Mouse (Mus musculus): Measurements from ENCODE around the gene Camk2n2.
"Not testable (repeated sequence)": the region's sequence is repeated elsewhere in the genome, so short reads cannot be mapped to it uniquely, and the experiment has no call there.

The Camk2n2 gene

DNA sequence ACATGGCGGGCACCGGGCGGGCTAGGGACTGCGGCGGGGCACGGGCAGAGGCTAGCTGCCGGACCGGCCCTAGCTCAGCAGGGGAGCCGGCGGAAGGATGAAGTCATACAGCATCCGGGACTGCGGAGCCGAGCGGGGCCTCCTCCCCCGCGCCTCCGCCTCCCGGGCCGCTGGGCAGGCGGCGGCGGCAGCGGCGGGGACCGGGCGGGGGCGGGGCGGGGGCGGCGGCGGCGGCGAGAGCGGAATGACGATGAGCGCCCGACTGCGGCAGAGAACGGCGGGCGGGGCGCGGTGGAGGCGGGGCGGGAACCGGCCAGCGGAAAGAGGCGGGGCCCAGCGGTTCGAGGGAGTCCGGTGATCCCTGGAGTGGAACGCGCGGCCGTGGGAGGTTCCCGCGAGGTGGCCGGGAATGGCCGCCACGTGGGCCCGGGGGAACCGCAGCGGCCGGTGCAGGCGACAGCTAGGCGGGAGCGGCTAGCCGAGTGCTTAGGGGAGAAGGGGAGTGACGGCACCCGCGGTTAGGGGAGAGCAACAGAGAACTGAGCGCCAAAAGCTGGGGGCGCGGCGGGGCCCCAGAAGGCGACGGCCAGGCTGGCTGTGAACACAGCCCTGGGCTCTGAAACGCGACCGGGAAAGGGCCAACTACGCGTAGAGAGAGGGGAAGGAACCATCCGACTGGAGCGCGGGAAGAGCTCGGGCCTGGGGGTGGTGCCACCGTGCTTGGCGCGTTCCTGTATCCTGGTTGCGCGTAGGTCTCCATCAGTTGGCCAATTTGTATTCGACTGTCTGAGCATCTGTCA is at the start of gene Camk2n2:
TSS of gene Camk2n2 (minus strand) at position 97 of the 800 bp plus-strand sequence.
- DNase-seq, result peak; percentile 85

DNA sequence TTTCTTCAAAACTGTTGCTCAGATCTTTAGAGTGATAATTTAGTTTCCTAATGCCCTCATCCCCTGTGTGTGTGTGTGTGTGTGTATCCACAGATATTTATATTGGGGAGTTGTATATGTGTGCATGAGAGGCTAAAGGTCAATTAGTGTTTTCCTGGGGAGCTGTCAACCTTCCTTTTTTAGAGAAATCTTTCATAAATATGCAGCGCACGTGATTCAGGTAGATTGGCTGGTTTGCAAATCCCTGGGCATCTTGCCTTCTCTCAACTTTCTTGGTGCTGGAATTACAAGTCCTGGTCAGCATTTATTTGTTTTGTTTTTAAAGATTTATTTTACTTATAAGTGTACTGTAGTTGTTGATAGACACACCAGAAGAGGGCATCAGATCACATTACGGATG is 49.2 kb upstream of the Camk2n2 start:
- DNase-seq, result no peak

DNA sequence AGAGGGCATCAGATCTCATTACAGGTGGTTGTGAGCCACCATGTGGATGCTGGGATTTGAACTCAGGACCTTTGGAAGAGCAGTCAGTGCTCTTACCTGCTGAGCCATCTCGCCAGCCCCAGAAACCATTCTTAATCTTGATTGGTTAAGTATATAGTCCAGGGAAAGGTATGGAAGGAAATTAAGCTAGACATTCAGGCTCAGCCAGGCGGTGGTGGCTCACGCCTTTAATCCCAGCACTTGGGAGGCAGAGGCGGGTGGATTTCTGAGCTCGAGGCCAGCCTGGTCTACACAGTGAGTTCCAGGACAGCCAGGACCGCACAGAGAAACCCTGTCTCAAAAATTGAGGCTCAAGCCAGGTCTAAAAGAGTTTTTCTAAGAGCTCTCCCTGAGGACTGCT is 46.9 kb upstream of the Camk2n2 start, which contains the start of gene Eif4g1:
TSS of gene Eif4g1 (plus strand) at position 301 of the 400 bp plus-strand sequence.
- DNase-seq, result not testable (repeated sequence)

DNA sequence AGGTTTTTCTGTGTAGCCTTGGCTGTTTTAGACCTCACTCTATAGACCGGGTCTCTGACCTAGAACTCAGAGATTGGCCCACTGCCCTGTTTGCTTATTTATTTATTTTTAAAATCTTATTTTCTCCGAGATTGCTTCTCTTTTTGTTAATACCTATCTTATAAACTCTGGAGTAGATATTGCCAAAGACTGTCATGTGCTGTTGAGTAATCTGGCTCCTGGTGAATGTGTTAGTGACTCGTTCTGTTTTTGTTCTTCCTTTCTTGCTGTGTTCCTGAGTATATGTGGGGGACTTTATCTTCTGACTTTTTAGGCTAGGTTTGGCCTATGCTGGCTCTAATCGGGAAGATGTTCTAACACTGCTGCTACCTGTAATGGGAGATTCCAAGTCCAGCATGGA is 36.6 kb upstream of the Camk2n2 start:
- DNase-seq, result no peak

DNA sequence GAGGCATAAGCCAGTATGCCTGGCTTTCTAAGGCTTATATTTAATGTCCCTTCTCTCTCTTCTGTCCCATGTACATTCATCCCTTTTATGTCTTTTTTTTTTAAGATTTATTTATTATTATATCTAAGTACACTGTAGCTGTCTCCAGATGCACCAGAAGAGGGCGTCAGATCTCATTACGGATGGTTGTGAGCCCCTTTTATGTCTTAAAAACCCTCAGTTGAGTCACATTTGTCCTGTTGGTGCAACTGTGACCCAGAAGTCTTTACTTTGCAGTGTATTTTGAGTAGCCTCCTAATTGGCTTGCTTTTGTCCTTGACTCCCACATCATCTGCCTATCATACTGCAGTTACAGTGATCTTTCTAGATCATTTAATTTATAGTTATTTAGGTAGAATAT is 32.2 kb upstream of the Camk2n2 start:
- DNase-seq, result no peak

DNA sequence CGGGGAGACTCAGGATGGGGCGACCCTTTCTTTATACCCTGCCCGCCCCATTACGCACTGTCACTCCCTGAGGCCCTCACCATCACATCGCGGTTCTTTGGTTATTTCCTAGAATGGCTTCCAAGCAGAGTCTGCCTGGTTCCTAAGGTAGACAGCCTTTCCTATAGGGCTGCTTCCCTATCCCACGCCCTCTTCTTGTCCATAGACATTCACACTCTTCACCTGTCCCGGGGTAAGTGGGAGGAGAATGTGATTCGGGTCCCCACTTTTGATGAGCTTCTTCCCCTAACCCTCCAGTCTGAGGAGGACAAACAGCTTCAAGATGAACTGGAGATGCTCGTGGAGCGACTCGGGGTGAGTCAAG is 30.8 kb upstream of the Camk2n2 start:
- no peak for DNase-seq

DNA sequence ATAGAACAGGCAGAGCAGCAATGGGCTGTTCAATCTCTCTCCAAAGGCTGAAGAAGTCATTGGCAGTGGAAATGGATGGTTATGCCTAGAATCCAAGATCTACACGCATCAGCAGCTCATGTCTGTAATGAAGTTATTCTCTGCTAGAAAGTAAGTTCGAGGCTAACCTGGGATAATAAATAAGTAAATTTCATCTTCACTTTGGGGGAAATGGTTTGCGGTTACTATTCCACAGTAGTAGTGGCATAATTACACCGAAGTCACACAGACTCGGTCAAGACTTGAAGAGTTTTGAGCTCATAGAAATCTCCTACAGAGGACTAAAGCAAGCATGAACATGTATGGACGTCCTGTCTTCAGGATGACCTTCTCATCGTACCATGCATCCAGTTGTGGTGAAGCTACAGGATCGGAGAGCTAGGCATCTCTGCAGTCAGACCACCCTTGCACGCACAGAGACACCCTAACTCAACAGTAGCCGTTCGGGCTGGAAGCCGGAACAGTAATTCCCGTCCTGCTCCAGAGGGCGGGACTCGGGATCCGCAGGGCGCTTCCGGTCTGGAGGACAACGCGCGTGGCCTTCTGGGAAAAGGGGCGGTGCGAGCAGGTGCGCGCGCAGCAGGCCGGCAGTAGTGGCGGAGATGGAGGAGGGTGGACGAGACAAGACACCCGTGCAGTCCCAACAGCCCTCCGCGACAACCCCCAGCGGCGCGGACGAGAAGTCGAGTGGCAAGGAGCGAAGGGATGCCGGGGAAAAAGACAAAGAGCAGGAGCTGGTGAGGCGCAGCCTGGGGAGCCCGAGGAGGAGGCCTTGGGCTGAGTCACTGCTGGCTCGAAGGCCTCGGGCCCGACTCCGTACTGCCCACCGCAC is 30.2 kb upstream of the Camk2n2 start, which contains the start of gene Psmd2:
TSS of gene Psmd2 (plus strand) at position 577 of the 871 bp plus-strand sequence.
- peak; percentile 95 for DNase-seq

DNA sequence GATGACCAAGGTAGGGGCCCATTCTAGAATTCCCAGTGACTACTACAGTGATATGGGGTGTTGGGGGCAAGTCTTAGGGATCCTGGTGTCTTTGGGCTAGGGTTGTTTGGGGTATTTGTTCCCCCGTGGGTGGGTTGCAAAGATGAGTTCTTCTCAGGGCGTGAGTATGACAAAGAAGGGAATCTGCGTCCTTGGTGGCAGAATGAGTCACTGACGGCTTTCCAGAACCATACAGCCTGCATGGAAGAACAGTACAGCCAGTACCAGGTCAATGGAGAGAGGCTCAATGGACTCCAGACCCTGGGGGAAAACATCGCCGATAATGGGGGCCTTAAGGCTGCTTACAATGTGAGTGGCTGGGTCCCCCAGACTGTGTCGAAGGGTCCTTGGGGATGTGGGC is 22.8 kb upstream of the Camk2n2 start:
- DNase-seq, result no peak

DNA sequence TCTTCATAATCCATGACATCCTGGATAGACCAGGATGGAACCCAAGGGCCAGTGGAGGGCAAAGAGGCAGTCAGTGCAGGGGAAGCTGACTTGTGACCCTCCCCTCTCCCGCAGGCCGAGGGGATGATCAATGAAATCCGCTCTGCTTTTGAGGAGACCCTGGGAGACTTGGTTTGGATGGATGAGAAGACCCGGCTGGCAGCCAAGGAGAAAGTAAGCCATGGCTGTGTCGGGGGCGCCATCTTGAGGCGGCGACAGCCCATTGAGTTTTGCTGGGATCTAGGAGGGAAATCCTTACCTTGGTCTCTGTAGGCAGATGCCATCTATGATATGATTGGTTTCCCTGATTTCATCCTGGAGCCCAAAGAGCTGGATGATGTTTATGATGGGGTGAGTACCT is 21.1 kb upstream of the Camk2n2 start:
- DNase-seq, result peak; percentile 77

DNA sequence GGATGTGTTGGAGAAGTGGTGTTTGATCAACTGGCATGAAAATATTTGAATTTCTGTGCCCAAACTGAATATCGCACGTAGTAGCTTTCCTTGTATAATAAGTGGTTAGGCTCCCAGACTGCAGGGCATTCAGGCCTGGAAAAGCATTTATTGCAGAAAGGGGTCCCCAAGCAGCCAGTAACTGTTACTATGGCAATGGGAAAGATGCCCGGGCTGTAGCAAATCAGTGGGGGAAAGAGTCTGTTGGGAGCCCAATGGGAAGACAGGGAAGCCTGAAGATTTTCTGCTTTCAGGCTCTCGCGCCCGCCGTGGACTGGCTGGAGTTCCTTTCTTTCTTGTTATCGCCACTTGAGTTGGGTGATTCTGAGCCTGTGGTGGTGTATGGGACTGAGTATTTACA is 17.3 kb upstream of the Camk2n2 start:
- DNase-seq, result no peak

DNA sequence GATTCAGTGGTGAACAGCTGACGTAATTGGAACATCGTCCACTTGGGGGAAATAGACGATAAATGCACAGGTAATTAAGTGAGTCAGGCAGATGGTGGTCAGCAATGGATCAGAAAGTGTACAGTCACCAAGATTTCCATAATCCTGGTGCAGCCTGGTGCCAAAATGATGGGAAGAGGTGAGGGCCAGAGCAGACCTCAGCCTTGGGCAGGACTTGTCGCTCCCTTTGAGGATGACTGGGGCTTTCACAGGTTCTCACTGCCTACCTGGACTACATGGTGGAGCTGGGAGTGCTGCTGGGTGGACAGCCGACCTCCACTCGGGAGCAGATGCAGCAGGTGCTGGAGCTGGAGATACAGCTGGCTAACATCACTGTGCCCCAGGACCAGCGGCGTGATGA is 16.3 kb upstream of the Camk2n2 start:
- no peak for DNase-seq

DNA sequence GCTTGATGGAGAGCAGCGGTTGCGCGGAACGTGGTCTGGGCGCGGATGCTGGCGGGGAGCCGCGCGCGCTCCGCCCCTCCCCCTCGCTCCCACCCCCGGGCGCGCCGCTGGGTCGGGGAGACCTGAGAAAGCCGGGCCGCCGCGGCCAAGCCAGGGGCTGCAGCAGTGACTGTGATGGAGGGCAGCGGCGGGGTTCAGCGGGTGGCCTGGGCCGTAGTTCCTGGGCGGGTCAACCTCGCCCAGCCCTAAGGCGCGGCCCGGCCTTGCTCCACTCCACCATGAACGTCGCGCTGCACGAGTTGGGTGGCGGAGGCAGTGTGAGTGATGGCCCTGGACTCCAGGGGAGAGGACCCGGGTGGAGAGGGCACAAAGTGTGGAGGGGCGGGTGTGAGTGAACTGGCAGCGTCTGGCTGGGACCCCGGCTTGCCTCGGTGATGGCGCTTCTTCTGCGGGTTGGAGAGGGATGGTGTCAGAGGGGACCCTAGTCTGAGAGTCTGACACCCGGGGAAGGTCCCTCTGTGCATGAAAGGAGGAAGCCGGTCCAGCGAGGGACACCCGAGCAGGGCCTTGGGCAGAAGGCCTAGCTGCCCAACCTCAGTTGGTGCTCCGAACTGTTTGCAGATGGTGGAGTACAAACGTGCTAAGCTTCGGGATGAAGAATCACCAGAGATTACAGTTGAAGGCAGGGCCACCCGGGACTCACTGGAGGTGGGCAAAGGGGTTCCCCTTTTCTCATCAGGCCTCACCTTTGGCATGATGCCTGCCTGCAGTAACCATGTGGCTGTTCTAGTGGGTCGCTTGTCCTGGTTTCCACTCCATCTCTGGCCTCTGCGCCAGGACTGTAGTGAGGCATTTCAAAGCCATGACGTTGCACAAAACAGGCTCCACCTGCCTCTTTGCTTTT is 8.9 kb upstream of the Camk2n2 start, which contains the start of gene Ece2:
TSS of gene Ece2 (plus strand) at position 98 of the 904 bp plus-strand sequence.
- peak; percentile 67 for DNase-seq

DNA sequence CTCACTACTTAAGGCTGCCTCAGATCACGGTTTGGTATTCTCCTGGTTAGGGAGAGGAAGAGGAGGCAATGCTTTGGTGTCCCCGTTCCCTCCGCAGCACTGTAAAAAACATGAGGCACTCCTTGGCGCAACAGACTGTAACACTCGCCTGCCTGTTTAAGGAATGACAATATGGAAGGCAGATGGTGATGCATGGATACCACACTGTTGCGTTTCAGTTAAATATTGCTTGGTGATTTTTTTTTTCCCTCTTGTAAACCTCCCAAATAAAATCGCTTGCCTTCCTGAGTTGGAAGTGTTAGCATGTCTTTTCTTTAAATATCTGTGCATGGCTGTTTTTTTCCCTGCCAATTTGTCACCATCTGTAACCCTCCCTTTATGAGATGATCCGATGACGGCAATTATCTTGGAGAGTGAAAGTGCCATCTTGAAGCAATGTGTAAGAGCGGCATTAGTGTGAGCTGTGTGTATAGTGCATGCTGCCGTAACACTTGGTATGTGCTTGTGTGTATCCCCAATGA is 7.8 kb upstream of the Camk2n2 start:
- DNase-seq, result no peak

DNA sequence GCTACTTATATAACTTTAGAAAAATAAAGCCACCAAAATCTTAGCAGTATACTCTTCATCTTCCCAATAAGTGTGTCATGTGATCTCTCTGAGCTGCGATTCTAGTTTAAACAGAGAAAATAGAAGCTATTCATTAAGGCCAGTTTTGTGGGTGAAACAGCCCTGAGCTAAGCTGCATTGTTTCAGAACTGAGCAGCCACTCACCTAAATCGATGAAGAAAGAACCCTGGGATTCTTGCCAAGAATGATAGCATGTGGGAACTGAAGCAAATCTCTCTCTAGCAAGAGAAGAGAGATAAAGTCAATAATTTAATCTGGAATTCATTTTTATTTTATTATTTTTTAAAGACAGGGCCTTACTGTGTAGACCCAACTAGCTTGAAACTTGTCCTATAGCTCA is 2.1 kb upstream of the Camk2n2 start:
- DNase-seq, result peak; percentile 50

DNA sequence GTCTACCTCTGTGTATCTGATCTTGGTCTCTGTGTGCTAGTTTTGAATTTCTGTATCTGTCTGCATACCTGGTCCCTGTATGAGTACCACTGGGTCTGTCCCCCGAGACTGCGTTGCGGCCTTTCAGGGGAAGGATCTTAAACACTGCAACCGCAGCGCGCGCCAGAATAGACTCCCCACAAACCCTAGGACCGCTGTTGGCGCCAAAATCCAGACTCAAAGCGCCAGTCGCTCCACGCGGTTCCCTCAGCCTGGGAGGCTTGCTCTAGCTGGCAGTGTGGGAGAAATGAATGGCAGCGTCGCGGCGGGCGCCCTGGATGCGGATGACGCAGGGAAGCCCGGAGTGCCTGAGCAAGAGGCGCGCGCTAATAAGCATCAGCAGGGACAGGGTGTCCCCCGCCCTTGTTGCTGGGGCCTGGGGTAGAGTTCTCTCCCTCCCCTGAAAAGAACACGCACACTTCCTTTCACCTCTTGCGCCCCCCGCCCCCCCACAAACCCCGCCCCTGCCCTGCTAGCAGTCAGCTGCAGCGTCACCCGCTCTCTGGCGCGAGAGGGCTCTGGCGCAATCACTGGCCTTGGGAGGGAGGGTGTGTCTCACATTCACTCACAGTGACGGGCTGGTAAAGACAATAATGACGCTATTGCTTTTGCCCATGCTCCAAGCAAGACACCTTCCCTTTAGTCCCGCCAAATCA is 1.1 kb upstream of the Camk2n2 start:
- peak; percentile 86 for DNase-seq

DNA sequence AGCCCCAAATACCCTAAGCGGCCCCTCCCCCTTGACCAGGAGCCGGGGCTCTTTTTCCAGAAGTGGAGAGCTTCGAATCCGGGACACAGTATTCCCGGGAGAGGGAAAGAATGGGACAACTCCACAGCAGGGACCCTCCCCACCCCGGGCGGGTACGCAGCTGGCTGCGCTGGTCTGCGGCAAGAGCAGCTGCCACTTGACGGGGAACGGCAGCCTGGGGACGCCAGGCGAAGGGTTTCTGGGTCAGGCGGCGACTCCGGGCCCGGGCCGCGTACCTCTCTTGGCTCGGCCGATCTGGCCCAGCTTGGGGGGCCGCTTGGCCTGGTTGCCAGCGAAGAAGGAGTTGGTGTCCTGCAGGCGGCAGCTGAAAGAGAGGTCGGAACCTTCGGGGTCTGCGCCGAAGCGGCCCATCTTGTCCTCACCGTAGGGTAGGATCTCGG is 316 bp downstream of the Camk2n2 start:
- DNase-seq, result no peak

DNA sequence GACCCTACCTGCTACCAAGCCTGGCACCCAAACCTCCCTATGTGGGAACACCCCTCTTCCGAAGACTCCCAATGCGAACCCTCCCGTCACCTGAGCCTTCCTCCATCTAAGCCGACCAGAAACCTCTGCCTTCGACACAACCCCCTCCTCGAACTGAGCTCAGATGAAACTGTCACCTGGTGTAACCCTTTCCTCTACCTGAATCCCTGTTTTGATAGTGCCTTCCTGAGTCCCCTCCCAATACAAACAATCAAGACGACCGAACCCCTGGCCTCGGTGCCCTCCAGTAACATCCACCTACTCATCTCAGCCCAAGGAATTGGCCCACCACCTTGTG is 720 bp downstream of the Camk2n2 start:
- DNase-seq, result peak; percentile 74

DNA sequence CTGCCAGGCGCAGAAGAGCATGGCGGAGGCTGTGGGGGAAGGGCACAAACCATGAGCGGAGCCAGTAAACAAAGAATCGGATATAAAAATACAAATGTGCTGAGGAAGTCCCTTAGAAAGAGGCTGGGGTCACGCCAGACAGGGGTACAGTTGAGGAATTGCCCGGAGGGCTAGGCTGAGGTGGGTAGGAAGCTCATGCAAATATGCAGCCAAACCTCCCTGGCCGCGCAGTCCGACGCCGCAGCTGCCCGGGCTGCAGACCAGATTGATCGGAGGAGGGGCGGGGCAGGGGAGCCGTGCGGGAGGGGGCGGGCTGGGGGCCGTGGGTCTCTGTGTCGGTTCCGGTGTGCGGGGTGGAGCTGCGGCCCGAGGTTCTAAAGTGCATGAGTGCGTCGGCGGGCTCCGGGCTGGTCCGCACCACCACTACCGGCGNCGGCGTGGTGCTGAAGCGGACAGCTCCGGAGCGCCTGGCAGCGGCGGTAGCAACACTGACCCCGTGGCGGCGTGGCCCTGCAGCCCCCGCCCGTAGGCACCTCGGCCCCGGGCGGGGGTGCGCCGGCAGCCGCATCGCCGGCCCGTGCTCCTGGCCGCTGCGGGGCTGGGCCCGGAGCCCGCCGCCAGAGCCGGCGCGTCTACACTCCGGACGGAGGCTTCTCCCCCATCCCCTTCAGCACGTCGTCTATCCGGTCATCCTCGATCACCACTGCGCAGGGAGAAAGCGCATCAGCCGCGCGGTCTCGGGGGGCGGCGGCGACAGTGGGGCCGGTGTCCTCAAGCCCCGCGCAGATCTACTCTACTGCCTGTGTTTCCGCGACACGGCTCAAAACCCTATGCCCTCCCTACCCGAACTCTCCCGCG is 1.3 kb downstream of the Camk2n2 start:
- DNase-seq, result peak; percentile 51

DNA sequence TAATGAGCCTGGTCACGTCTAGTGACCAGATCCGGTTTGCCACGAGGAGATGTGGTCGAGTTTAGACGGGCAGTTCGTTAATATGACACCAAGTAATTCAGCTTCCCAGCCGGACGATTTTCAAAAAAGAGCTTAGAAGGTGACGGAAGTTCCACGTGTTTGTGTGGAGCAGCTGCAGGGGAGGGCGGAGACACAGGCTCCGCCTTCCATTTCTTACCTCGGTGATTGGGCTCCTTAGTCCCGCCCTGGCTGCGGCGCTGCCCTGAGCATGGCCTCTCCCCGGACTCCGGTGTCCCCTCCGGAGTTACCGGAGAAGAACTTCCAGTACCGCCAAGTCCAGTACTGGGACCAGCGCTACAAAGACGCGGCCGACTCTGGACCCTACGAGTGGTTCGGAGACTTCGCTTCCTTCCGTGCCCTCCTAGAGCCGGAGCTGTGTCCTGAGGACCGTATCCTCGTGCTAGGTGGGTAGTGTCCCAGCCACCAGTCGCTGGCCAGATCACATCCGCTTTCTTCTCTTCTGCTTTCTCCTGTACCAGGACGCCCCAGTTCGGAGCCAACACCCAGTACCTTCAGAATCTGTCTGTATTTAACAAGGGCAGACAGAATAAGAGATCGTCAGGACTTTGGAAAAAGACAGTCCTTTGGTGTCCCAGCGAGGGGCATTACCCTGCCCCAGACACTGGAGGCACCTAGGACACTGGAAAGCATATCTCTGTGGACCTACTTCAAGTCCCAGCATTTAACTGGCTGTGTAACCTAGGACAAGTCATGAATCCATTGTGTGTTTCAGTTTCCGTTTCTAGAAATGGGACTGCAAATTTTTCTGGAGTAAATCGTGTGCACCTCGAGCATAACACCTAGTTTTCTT is 9.5 kb downstream of the Camk2n2 start, which contains the start of the genes Eef1akmt4, Gm49333 and Alg3:
TSS of gene Eef1akmt4 (plus strand) at position 237 of the 871 bp plus-strand sequence.
TSS of gene Gm49333 (plus strand) at position 254 of the 871 bp plus-strand sequence.
TSS of gene Alg3 (minus strand) at position 379 of the 871 bp plus-strand sequence.
- DNase-seq, result peak; percentile 84
